Mouse (Mus musculus): ENCODE data around the gene Slc39a5. TPM values are rescaled to one million over a fixed set of nuclear protein-coding genes. Genes with fewer than 3 reads are reported as not detected.

Slc39a5 gene
- total RNA-seq, 2 experiments from 2014 or later = not detected

Other genes with a start within 250 kb of the Slc39a5 start
- 9.3 and 13.7 TPM in 2 replicates for gene Rbms2, start 220.9 kb downstream of the Slc39a5 start, total RNA-seq (2015)
- 2.5 and 7.2 TPM in 2 replicates for gene Rbms2, start 220.9 kb downstream of the Slc39a5 start, total RNA-seq (2017)
- gene Gls2, start 206.8 kb downstream of the Slc39a5 start, total RNA-seq (2015) = 1.2 and 1.4 TPM in 2 replicates
- 0.67 and 3.6 TPM in 2 replicates for gene Gls2, start 206.8 kb downstream of the Slc39a5 start, total RNA-seq (2017)
- gene Spryd4, start 189.4 kb downstream of the Slc39a5 start, total RNA-seq (2015) = 16.1 and 20.4 TPM in 2 replicates
- 15.6 and 20.0 TPM in 2 replicates for gene Spryd4, start 189.4 kb downstream of the Slc39a5 start, total RNA-seq (2017)
- 0.22 and 0.32 TPM in 2 replicates for gene Mip, start 175.4 kb downstream of the Slc39a5 start, total RNA-seq (2015)
- gene Mip, start 175.4 kb downstream of the Slc39a5 start, total RNA-seq (2017) = 0.10 and 0.29 TPM in 2 replicates
- gene Timeless, start 169.2 kb downstream of the Slc39a5 start, total RNA-seq (2015) = 23.7 and 33.8 TPM in 2 replicates
- gene Timeless, start 169.2 kb downstream of the Slc39a5 start, total RNA-seq (2017) = 70.4 and 86.5 TPM in 2 replicates
- 0.10 TPM in 1 of 2 replicates, not detected in the other for gene Apon, start 147.1 kb downstream of the Slc39a5 start, total RNA-seq (2015)
- 0.08 and 0.20 TPM in 2 replicates for gene Apon, start 147.1 kb downstream of the Slc39a5 start, total RNA-seq (2017)
- not detected in 2 replicates for gene Apof, start 132.6 kb downstream of the Slc39a5 start, total RNA-seq (2015)
- not detected in 2 replicates for gene Apof, start 132.6 kb downstream of the Slc39a5 start, total RNA-seq (2017)
- 9.6 and 9.8 TPM in 2 replicates for gene Stat2, start 130.7 kb downstream of the Slc39a5 start, total RNA-seq (2015)
- 6.8 and 8.6 TPM in 2 replicates for gene Stat2, start 130.7 kb downstream of the Slc39a5 start, total RNA-seq (2017)
- gene Il23a, start 102.5 kb downstream of the Slc39a5 start, total RNA-seq (2015) = 0.22 and 0.27 TPM in 2 replicates
- 0.25 TPM in 1 of 2 replicates, not detected in the other for gene Il23a, start 102.5 kb downstream of the Slc39a5 start, total RNA-seq (2017)
- gene Pan2, start 97.9 kb downstream of the Slc39a5 start, total RNA-seq (2015) = 16.4 and 17.4 TPM in 2 replicates
- gene Pan2, start 97.9 kb downstream of the Slc39a5 start, total RNA-seq (2017) = 12.1 and 12.2 TPM in 2 replicates
- gene Cnpy2, start 78.8 kb downstream of the Slc39a5 start, total RNA-seq (2015) = 151 and 152 TPM in 2 replicates
- 132 and 144 TPM in 2 replicates for gene Cnpy2, start 78.8 kb downstream of the Slc39a5 start, total RNA-seq (2017)
- gene Cs, start 63.5 kb downstream of the Slc39a5 start, total RNA-seq (2015) = 172 and 181 TPM in 2 replicates
- 106 and 108 TPM in 2 replicates for gene Cs, start 63.5 kb downstream of the Slc39a5 start, total RNA-seq (2017)
- gene Coq10a, start 32.2 kb downstream of the Slc39a5 start, total RNA-seq (2015) = 13.8 and 17.6 TPM in 2 replicates
- gene Coq10a, start 32.2 kb downstream of the Slc39a5 start, total RNA-seq (2017) = 8.8 and 9.4 TPM in 2 replicates
- 48.6 and 48.9 TPM in 2 replicates for gene Ankrd52, start 24.1 kb downstream of the Slc39a5 start, total RNA-seq (2015)
- 9.0 and 11.6 TPM in 2 replicates for gene Ankrd52, start 24.1 kb downstream of the Slc39a5 start, total RNA-seq (2017)
- 79.4 and 105 TPM in 2 replicates for gene Nabp2, start 10.3 kb upstream of the Slc39a5 start, total RNA-seq (2015)
- 68.8 and 72.2 TPM in 2 replicates for gene Nabp2, start 10.3 kb upstream of the Slc39a5 start, total RNA-seq (2017)
- gene Rnf41, start 10.4 kb upstream of the Slc39a5 start, total RNA-seq (2015) = 15.7 and 20.9 TPM in 2 replicates
- 20.1 and 21.0 TPM in 2 replicates for gene Rnf41, start 10.4 kb upstream of the Slc39a5 start, total RNA-seq (2017)
- 70.4 and 74.5 TPM in 2 replicates for gene Smarcc2, start 58.0 kb upstream of the Slc39a5 start, total RNA-seq (2015)
- gene Smarcc2, start 58.0 kb upstream of the Slc39a5 start, total RNA-seq (2017) = 52.8 and 66.9 TPM in 2 replicates
- gene Myl6, start 92.9 kb upstream of the Slc39a5 start, total RNA-seq (2015) = 760 and 847 TPM in 2 replicates
- gene Myl6, start 92.9 kb upstream of the Slc39a5 start, total RNA-seq (2017) = 1,168 and 1,230 TPM in 2 replicates
- gene Myl6b, start 97.5 kb upstream of the Slc39a5 start, total RNA-seq (2015) = 7.6 and 7.8 TPM in 2 replicates
- 0.64 and 1.7 TPM in 2 replicates for gene Myl6b, start 97.5 kb upstream of the Slc39a5 start, total RNA-seq (2017)
- 41.2 and 48.4 TPM in 2 replicates for gene Esyt1, start 124.6 kb upstream of the Slc39a5 start, total RNA-seq (2015)
- 77.6 and 85.1 TPM in 2 replicates for gene Esyt1, start 124.6 kb upstream of the Slc39a5 start, total RNA-seq (2017)
- gene Zc3h10, start 146.5 kb upstream of the Slc39a5 start, total RNA-seq (2015) = 5.9 and 6.7 TPM in 2 replicates
- gene Zc3h10, start 146.5 kb upstream of the Slc39a5 start, total RNA-seq (2017) = 10.2 and 13.3 TPM in 2 replicates
- gene Rpl41, start 148.1 kb upstream of the Slc39a5 start, total RNA-seq (2015) = 3,654 and 3,864 TPM in 2 replicates
- gene Rpl41, start 148.1 kb upstream of the Slc39a5 start, total RNA-seq (2017) = 3,114 and 3,805 TPM in 2 replicates
- 504 and 526 TPM in 2 replicates for gene Pa2g4, start 164.8 kb upstream of the Slc39a5 start, total RNA-seq (2015)
- 351 and 437 TPM in 2 replicates for gene Pa2g4, start 164.8 kb upstream of the Slc39a5 start, total RNA-seq (2017)
- gene Erbb3, start 188.4 kb upstream of the Slc39a5 start, total RNA-seq (2015) = 2.1 and 2.9 TPM in 2 replicates
- gene Erbb3, start 188.4 kb upstream of the Slc39a5 start, total RNA-seq (2017) = 1.7 and 2.1 TPM in 2 replicates
- 2,069 and 2,075 TPM in 2 replicates for gene Rps26, start 225.5 kb upstream of the Slc39a5 start, total RNA-seq (2015)
- 838 and 883 TPM in 2 replicates for gene Rps26, start 225.5 kb upstream of the Slc39a5 start, total RNA-seq (2017)
- gene Ikzf4, start 244.8 kb upstream of the Slc39a5 start, total RNA-seq (2015) = 0.20 TPM in 1 of 2 replicates, not detected in the other
- gene Ikzf4, start 244.8 kb upstream of the Slc39a5 start, total RNA-seq (2017) = 0.04 TPM in 1 of 2 replicates, not detected in the other